Mouse (Mus musculus) left cerebral cortex, postnatal 36 days (tissue): ENCODE data around the gene Aoc2. TPM values are rescaled to one million over a fixed set of nuclear protein-coding genes. Genes with fewer than 3 reads are reported as not detected.
A peak's percentile ranks its signal among the peaks of the same experiment; 100 is the strongest.

ENCODE experiments used
- DNase-seq, 2 experiments: peaks; one replicate each; pipeline ENCODE4 v3.0.0; 2021 to 2022; ENCODE audit warnings: low spot score in 2 of 2, mixed read lengths in 1 of 2
- intact Hi-C: fragments of 180-260 bp; cut with DNase I; formaldehyde crosslinking; loops from one replicate; pipeline ENCODE4 v1.15.1; 2025
- total RNA-seq, 2 experiments: library from RNA; stranded (reverse); gene quantifications; 2 replicates each; pipeline ENCODE4 v1.2.3; 2021

Aoc2 gene
- 1 to 10 TPM; 4.4 to 7.2 TPM for total RNA-seq

- DNase-seq, result no peak
- intact Hi-C loops, result no loop called here
These were observed at the start of gene Aoc2 for GRCm38 (mm10) chr11:101324763-101325162. Aoc2 (plus strand) TSS chr11:101325063.

- intact Hi-C loops, result no loop called here
- no peak for DNase-seq
These were observed 49.6 kb upstream of the Aoc2 start for GRCm38 (mm10) chr11:101275309-101275708.

- no peak for DNase-seq
- intact Hi-C loops, result no loop called here
These were observed 48.4 kb upstream of the Aoc2 start for GRCm38 (mm10) chr11:101276319-101277070.

- intact Hi-C loops, result no loop called here
- DNase-seq, result peak in 1 of 2 experiments; percentile 36
These were observed 47.3 kb upstream of the Aoc2 start for GRCm38 (mm10) chr11:101277381-101278222.

- peak; percentile 84 to 86 for DNase-seq
- intact Hi-C loops, result no loop called here
These were observed 46.4 kb upstream of the Aoc2 start, which contains the start of the genes Cntd1 and Coa3 for GRCm38 (mm10) chr11:101278223-101279192. Cntd1 (plus strand) TSS chr11:101279012. Coa3 (minus strand) TSS chr11:101279114.

GRCm38 (mm10) chr11:101279193-101279569 is 45.7 kb upstream of the Aoc2 start:
- intact Hi-C loops, result no loop called here
- DNase-seq, result no peak

- DNase-seq, result no peak
- intact Hi-C loops, result no loop called here
These were observed 44.0 kb upstream of the Aoc2 start for GRCm38 (mm10) chr11:101280837-101281236.

- no peak for DNase-seq
- intact Hi-C loops, result no loop called here
These were observed 42.0 kb upstream of the Aoc2 start for GRCm38 (mm10) chr11:101282896-101283295.

GRCm38 (mm10) chr11:101283805-101284204 is 41.1 kb upstream of the Aoc2 start:
- intact Hi-C loops, result no loop called here
- DNase-seq, result no peak

- intact Hi-C loops, result no loop called here
- DNase-seq, result no peak
These were observed 37.6 kb upstream of the Aoc2 start for GRCm38 (mm10) chr11:101287306-101287705.

- intact Hi-C loops, result no loop called here
- no peak for DNase-seq
These were observed 33.6 kb upstream of the Aoc2 start for GRCm38 (mm10) chr11:101291231-101291630.

GRCm38 (mm10) chr11:101295191-101295590 is 29.7 kb upstream of the Aoc2 start:
- intact Hi-C loops, result no loop called here
- no peak for DNase-seq

GRCm38 (mm10) chr11:101300881-101301280 is 24.0 kb upstream of the Aoc2 start:
- no peak for DNase-seq
- intact Hi-C loops, result loop anchor here (5.0 kb wide), 1 partner anchor 49 kb away; the partner anchor contains the start of gene Vps25

GRCm38 (mm10) chr11:101301299-101302003 is 23.4 kb upstream of the Aoc2 start:
- DNase-seq, result no peak
- intact Hi-C loops, result loop anchor here (2.0 to 5.0 kb wide), 2 partner anchors 49 to 89 kb away; partner anchors contain the start of gene Vps25

GRCm38 (mm10) chr11:101302004-101302798 is 22.7 kb upstream of the Aoc2 start, which contains the start of gene Becn1:
Becn1 (minus strand) TSS chr11:101302286.
- peak; percentile 94 for DNase-seq
- intact Hi-C loops, result loop anchor here (2.0 to 5.0 kb wide), 2 partner anchors 50 to 89 kb away; partner anchors contain the start of gene Vps25

- no peak for DNase-seq
- intact Hi-C loops, result no loop called here
These were observed 17.1 kb upstream of the Aoc2 start for GRCm38 (mm10) chr11:101307744-101308143.

GRCm38 (mm10) chr11:101311083-101311482 is 13.8 kb upstream of the Aoc2 start:
- DNase-seq, result no peak
- intact Hi-C loops, result no loop called here

GRCm38 (mm10) chr11:101312150-101312549 is 12.7 kb upstream of the Aoc2 start:
- intact Hi-C loops, result no loop called here
- no peak for DNase-seq
